Mouse (Mus musculus) sigmoid colon, adult 10 weeks (tissue): Measurements from ENCODE around the gene Coro2b. TPM values are rescaled to one million over a fixed set of nuclear protein-coding genes. Genes with fewer than 3 reads are reported as not detected.

Source experiments
- polyA plus RNA-seq: library from polyadenylated mRNA; stranded (reverse); fragments of 350-450 nt; fragmentation: Illumina TruSeq; extraction: RNeasy Lipid Tissue Mini Kit (QIAGEN cat#74804); gene quantifications from one replicate; pipeline ENCODE4 v1.2.3, GENCODE M21; 2014; ENCODE audit warnings: low read depth, low replicate concordance

The Coro2b gene
- polyA plus RNA-seq = 2.6 TPM

GRCm38 (mm10) chr9:62536655-62537631, at the start of gene Coro2b:
Gene Coro2b (minus strand): TSS chr9:62537044.

Other genes with a start within 250 kb of the Coro2b start
- gene Anp32a, start 195.8 kb downstream of the Coro2b start, polyA plus RNA-seq = 654 TPM
- 0.19 TPM for gene Itga11, start 140.8 kb upstream of the Coro2b start, polyA plus RNA-seq